Mouse (Mus musculus) thymus, adult 2 months (tissue): ENCODE results near the gene Spata31d1d.

ENCODE experiments used
- CTCF ChIP-seq: fragments of 200-500 bp; IDR thresholded peaks from 2 replicates; pipeline ENCODE4 v1.5.1; 2012; ENCODE audit warnings: mild to moderate bottlenecking, control low read depth, low read length, moderate library complexity, borderline replicate concordance; ENCODE audit not compliant: control insufficient read depth, poor library complexity, insufficient read depth; ENCODE audit errors: extremely low read depth
- POLR2A ChIP-seq: fragments of 200-500 bp; IDR thresholded peaks from 2 replicates; pipeline ENCODE4 v1.6.1; 2012; ENCODE audit warnings: mild to moderate bottlenecking, low read length, control low read depth, moderate library complexity; ENCODE audit not compliant: control insufficient read depth, poor library complexity, insufficient read depth; ENCODE audit errors: extremely low read depth

DNA sequence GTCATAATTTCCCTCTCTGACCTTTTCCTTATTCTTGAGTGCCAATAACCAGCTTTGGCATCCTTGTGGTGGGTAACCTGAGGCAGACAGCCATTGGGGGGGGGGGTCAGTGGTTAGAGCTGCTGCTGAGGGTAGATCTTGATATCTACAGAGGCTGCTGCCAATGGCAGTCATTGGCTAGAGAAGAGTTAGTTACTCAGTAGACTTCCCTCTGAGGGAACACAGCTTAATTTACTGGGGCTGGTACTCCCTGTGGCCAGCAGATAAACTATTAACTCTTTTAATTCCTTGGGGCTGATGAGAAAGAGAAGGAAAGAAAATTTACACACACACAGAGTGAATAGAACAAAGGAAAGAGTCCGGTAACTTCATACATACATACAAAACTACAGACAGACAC, 12.1 kb downstream of the Spata31d1d start:
- TF ChIP-seq CTCF (no peak), POLR2A (no peak)
